Mouse (Mus musculus): Measurements from ENCODE around the gene Soga1.

Soga1 gene

GRCm38 (mm10) chr2:157078793-157079700 lies at the start of gene Soga1:
Gene Soga1 (minus strand): TSS chr2:157079254.
- peak; percentile 88 for DNase-seq (ENCODE audit: low spot score)

- DNase-seq (ENCODE audit: low spot score) = no peak
Observed at GRCm38 (mm10) chr2:157128072-157128471, 49.0 kb upstream of the Soga1 start.

GRCm38 (mm10) chr2:157127370-157127769 lies 48.3 kb upstream of the Soga1 start:
- DNase-seq (ENCODE audit: low spot score) = no peak

- no peak for DNase-seq (ENCODE audit: low spot score)
Observed at GRCm38 (mm10) chr2:157125246-157125645, 46.2 kb upstream of the Soga1 start.

- no peak for DNase-seq (ENCODE audit: low spot score)
Observed at GRCm38 (mm10) chr2:157121766-157122165, 42.7 kb upstream of the Soga1 start.

GRCm38 (mm10) chr2:157119075-157119474 lies 40.0 kb upstream of the Soga1 start:
- DNase-seq (ENCODE audit: low spot score) = no peak

GRCm38 (mm10) chr2:157118556-157118955 lies 39.5 kb upstream of the Soga1 start:
- no peak for DNase-seq (ENCODE audit: low spot score)

- no peak for DNase-seq (ENCODE audit: low spot score)
Observed at GRCm38 (mm10) chr2:157116964-157117363, 37.9 kb upstream of the Soga1 start.

GRCm38 (mm10) chr2:157108236-157108635 lies 29.2 kb upstream of the Soga1 start:
- DNase-seq (ENCODE audit: low spot score) = no peak

- DNase-seq (ENCODE audit: low spot score) = no peak
Observed at GRCm38 (mm10) chr2:157104454-157104853, 25.4 kb upstream of the Soga1 start.

- DNase-seq (ENCODE audit: low spot score) = no peak
Observed at GRCm38 (mm10) chr2:157102256-157102655, 23.2 kb upstream of the Soga1 start.

- DNase-seq (ENCODE audit: low spot score) = no peak
Observed at GRCm38 (mm10) chr2:157101650-157102049, 22.6 kb upstream of the Soga1 start.

GRCm38 (mm10) chr2:157100319-157100605 lies 21.2 kb upstream of the Soga1 start:
- DNase-seq (ENCODE audit: low spot score) = no peak

- no peak for DNase-seq (ENCODE audit: low spot score)
Observed at GRCm38 (mm10) chr2:157099532-157100318, 20.7 kb upstream of the Soga1 start.

GRCm38 (mm10) chr2:157095005-157095755 lies 16.1 kb upstream of the Soga1 start:
- DNase-seq (ENCODE audit: low spot score) = peak; percentile 90

- peak; percentile 66 for DNase-seq (ENCODE audit: low spot score)
Observed at GRCm38 (mm10) chr2:157092024-157092423, 13.0 kb upstream of the Soga1 start.

GRCm38 (mm10) chr2:157087536-157088317 lies 8.7 kb upstream of the Soga1 start:
- no peak for DNase-seq (ENCODE audit: low spot score)

- no peak for DNase-seq (ENCODE audit: low spot score)
Observed at GRCm38 (mm10) chr2:157086796-157087195, 7.7 kb upstream of the Soga1 start, which contains the start of gene Tldc2. Gene Tldc2 (plus strand): TSS chr2:157087055.

- DNase-seq (ENCODE audit: low spot score) = no peak
Observed at GRCm38 (mm10) chr2:157084831-157085585, 6.0 kb upstream of the Soga1 start.

- DNase-seq (ENCODE audit: low spot score) = no peak
Observed at GRCm38 (mm10) chr2:157081960-157082359, 2.9 kb upstream of the Soga1 start.

GRCm38 (mm10) chr2:157081331-157081730 lies 2.3 kb upstream of the Soga1 start:
- no peak for DNase-seq (ENCODE audit: low spot score)
